Mouse (Mus musculus) left cerebral cortex, adult 8-10 months (tissue): ENCODE measurements at regions not wholly inside any gene's neighbourhood (a gene's known extent, or its start where the extent isn't known, plus 50 kb on each side); places are given as distances from the start of the nearest gene placed in this dataset.

ENCODE experiments used
- DNase-seq, 2 experiments: peaks; one replicate each; pipeline ENCODE4 v3.0.0; 2022; ENCODE audit warnings: low spot score in 2 of 2

DNA sequence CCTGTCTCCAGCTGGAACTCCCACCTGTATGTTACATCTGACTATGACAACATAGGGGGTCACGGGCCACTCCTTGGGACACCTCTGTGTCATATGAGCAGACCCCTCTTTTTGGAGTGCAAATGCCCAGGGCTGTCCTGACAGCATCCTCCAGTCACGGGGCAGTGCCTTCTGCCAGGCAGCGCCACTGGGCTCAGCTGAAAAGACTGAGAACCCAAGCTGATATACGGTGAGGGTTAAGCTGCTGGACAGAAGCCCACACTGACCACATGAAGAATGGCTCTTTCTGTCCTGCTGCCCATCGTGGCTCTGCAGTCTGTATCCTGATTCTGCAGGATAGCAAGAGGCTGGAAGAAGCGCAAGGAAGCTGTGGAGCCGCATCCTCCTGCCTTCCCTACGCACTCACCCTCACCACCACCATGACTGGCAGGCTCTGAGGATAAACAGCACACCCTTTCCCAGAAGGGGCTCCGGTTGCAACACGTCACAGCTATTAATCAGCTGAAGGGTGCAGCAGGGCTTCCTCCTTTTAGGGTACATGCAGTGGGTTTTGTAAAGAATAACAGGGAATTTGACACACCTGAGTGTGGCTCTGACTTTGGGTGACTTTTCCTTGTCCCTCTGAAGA, 93.9 kb upstream of the Arntl start:
- no peak for DNase-seq

DNA sequence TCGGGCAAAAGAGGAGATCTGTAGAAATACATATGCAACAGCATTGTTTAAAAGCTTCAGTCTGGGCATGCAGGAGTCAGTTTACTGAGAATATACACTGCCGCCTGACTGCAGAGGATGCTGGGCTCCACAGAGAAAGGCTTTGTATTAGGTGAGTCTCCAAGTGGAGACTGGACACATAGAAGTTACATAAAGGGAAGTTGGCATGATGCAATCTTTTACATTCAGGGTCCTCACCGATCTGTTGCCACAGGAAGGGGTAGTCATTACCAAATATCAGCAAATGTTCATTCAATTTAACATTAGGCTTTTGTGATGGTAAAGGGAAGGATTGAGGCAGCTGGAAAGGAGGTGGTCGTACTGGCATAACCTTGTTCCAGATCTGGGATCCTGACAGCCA, 89.7 kb upstream of the Arntl start:
- no peak for DNase-seq

- DNase-seq, result peak in 1 of 2 experiments; percentile 44
Measured at GRCm38 (mm10) chr7:113121911-113122319, 85.3 kb upstream of the Arntl start.

DNA sequence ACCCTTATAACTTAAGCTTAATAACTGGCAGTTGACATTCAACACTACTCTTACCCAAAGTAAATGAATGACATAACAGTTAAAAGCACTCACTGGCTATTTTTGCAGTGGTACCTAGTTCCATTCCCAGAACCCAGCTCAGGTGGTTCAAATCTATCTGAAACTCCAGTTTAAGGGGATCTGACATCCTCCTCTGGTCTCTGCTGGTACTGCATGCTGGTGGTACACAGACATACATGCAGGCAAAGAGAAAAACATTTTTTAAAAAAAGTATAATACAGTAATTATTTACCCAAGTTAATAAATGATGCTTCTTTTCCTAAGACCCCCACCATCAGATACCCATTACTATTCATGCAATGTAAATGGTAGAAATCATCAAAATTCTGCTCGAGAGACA, 81.3 kb upstream of the Arntl start:
- no peak for DNase-seq

- no peak for DNase-seq
Measured at GRCm38 (mm10) chr7:113130552-113130951, 76.7 kb upstream of the Arntl start.

GRCm38 (mm10) chr7:113131945-113132538, 75.2 kb upstream of the Arntl start:
- DNase-seq, result peak; percentile 54 to 82

DNA sequence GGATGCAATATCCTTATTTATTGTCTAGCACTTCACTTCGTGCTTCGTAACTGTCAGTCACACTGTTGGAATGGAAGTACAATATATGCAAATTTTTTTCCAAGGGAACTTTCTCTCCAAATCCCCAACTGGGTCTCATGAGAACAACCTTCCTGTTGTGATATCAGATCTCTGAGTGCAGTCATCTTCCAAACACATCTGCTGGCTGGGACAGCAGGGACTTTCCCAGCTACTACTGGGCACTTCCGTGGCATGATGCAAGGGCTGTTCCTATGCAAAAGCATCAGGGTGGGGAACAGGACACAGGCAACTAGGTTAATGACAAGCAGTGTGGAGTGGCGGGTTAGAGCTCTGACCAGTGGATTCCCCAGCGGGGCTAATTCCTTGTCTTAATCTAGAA, 73.4 kb upstream of the Arntl start:
- no peak for DNase-seq

- peak in 1 of 2 experiments; percentile 70 for DNase-seq
Measured at GRCm38 (mm10) chr7:113140011-113140438, 67.2 kb upstream of the Arntl start.

DNA sequence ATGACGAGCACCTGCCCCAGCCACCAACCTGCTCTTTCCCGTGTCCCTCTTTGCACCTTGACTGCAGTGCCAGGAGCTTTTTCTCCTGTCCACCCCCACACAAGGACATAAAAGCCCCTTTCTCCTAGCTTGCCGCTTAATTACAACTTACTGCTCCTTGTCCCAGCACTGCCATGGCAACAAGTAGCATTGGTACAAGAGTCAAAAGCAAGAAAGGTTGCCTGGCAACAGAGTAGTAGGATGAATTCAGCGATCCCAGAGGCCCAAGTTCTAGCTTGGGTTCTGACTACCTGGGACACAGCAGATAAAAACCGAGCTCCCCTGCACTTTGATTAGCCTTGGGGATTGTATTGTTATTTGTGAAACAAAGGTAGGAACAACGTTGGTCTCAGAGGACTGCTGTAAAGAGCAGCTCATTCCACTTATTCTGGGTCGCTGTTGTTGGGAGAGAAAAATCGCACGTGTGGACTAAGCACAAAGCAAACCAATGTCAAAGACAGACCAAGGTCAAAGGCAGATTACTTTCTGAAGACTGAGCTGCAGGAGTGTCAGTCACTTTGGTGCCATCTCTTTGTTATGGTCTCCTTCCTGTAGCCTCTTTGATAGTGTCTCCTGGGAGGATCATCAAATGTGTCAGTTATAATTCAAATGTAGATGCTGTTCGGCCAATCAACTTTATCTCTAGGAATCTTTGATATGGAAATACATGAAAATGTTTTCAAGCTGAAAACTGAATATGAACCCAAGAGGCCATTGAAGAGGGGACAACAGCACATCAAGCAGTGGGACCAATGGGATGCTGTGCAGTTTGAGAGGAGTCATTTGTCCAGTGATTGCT, 65.2 kb upstream of the Arntl start:
- peak in 1 of 2 experiments; percentile 49 for DNase-seq

DNA sequence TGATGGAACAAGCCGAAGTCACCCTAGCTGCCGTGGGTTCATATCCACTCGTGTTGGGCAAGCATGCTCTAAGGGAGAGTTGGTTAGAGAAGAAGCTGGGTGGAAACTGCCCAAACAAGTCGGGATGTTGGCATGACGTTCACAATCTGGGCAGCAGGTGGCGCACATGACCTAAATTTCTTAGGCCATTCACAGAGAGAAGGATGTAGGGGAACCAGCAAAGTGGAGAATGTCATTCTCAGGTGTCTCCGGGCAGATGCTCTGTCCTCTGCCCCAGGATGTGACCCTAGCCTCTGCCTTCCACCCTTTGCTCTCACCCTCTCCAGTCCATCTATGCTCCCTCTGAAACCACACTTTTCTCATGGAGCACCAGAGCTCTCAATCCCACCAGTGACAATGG, 63.7 kb upstream of the Arntl start:
- DNase-seq, result peak; percentile 51 to 98

DNA sequence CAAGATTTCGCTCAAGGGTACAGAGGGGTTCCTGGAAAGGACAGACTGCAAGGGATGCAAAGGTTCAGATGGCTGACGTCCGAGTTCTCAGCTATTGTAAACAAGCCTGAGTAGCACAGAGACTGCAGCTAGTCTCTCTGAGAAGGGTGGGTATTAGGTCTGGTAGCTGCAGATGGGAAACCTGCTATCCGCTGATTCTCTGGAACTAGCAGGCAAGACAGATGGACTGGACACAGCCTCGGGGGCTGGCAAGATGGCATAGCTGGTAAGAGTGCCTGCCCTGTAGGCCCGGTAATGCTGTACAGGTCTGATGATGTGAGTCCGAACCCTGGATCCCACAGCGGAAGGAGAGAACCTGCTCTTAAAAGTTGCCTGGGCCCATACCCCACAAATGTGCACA, 62.2 kb upstream of the Arntl start:
- DNase-seq, result no peak

GRCm38 (mm10) chr7:113146108-113146507, 61.2 kb upstream of the Arntl start:
- no peak for DNase-seq

- DNase-seq, result no peak
Measured at GRCm38 (mm10) chr7:113146526-113146925, 60.7 kb upstream of the Arntl start.

DNA sequence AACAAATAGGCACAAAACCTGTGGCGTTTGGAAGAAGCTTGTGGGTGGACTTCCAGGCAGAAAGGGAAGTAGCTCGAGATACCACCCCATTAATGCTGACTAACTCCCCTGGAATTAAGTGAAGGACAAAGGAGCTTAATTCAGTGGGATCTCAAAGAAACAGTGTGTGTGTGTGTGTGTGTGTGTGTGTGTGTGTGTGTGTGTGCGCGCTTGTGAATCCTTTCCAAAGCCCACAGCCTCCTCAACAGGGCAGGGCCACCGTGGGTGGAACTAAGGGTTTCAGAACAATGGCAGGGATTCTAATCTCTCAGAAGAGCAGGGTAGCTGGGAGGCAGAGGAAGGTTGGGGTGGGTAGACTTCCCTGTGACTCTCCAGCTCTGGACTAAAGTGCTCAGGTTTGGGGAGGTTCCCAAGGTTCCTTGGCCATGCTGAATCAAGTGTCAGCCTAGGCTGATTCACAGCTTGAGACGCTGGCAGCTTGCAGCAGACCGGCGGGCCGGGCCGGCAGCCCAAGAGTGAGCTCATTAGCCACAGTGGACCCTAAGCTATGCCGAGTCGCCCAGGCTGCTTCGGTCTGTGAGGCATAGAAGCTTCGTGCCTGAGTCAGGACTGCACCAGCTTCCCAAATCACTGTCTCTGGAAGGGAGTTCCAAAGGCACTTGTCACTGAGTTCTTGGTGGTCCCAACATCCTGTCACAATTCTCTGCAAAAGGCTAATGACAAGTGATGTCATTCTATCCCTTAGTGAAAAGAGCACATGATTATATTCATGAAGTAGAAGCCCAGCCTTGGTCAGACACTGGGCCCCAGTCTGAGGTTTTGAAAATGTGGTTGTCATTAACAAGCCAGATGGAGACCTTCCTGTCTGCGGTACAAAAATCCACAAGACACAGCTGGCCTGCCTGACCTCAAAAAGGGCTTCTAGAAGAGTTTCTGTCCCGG, 59.6 kb upstream of the Arntl start:
- no peak for DNase-seq

DNA sequence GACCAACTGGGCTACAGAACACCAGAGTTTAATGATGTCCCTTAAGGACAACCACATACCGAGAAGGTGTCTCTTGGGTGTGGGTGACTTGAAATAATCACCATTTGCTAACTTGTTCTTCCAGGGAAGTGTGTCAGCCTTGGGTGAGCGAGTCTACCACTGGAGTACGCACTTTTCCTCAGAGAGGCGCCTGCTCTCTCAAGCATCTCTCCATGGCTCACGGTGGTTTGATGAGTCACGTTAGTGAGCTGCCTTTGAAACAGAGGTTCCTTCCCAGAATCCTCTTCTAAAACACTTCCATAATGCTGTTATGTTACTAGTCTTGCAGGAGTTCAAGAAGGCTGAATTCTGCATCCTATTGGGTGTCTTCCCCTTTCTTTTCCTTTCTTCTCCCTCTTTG, 58.6 kb upstream of the Arntl start:
- DNase-seq, result no peak

- DNase-seq, result no peak
Measured at GRCm38 (mm10) chr7:113149966-113150470, 57.2 kb upstream of the Arntl start.

GRCm38 (mm10) chr7:113150789-113151188, 56.5 kb upstream of the Arntl start:
- no peak for DNase-seq

- DNase-seq, result no peak
Measured at GRCm38 (mm10) chr7:113151499-113151898, 55.8 kb upstream of the Arntl start.

GRCm38 (mm10) chr7:113153386-113153785, 53.9 kb upstream of the Arntl start:
- DNase-seq, result no peak

GRCm38 (mm10) chr7:113154066-113154465, 53.2 kb upstream of the Arntl start:
- DNase-seq, result no peak

- no peak for DNase-seq
Measured at GRCm38 (mm10) chr7:113156366-113156765, 50.9 kb upstream of the Arntl start.
